Mouse (Mus musculus) right cerebral cortex, postnatal 36 days (tissue): Measurements from ENCODE around the gene Olfr1311.
"Not testable (repeated sequence)": the region's sequence is repeated elsewhere in the genome, so short reads cannot be mapped to it uniquely, and the experiment has no call there.

Source experiments
- DNase-seq, 2 experiments: peaks; one replicate each; pipeline ENCODE4 v3.0.0; 2022; ENCODE audit warnings: low spot score in 2 of 2, mixed read lengths in 1 of 2

Olfr1311 gene

GRCm38 (mm10) chr2:112024312-112024711 lies at the start of gene Olfr1311:
TSS of gene Olfr1311 (minus strand) at chr2:112024412.
- DNase-seq: no peak

- DNase-seq: no peak
These were observed 25.9 kb upstream of the Olfr1311 start, which contains the start of gene Olfr1312 for GRCm38 (mm10) chr2:112050138-112050537. TSS of gene Olfr1312 (minus strand) at chr2:112050238.

- DNase-seq: not testable (repeated sequence)
These were observed 2.8 kb upstream of the Olfr1311 start for GRCm38 (mm10) chr2:112026971-112027370.

GRCm38 (mm10) chr2:112014900-112015299 lies 9.3 kb downstream of the Olfr1311 start:
- no peak for DNase-seq

GRCm38 (mm10) chr2:112012608-112013007 lies 11.6 kb downstream of the Olfr1311 start, which contains the start of gene Olfr1310:
TSS of gene Olfr1310 (minus strand) at chr2:112012708.
- DNase-seq: no peak

- no peak for DNase-seq
These were observed 34.0 kb downstream of the Olfr1311 start, which contains the start of gene Olfr1309 for GRCm38 (mm10) chr2:111990181-111990580. TSS of gene Olfr1309 (minus strand) at chr2:111990281.
